Mouse (Mus musculus): ENCODE results near the gene Tyw1. TPM values are rescaled to one million over a fixed set of nuclear protein-coding genes. Genes with fewer than 3 reads are reported as not detected.

The Tyw1 gene
- total RNA-seq, 2 experiments from 2014 or later: 15.2 to 18.2 TPM

Other genes with a start within 250 kb of the Tyw1 start
- 10 to 100 TPM; 18.0 to 18.8 TPM for gene Asl, start 226.4 kb upstream of the Tyw1 start, total RNA-seq (2021)
- 10 to 100 TPM; 37.0 to 38.2 TPM for gene Crcp, start 226.3 kb upstream of the Tyw1 start, total RNA-seq (2021)
- 10 to 100 TPM; 50.2 to 50.6 TPM for gene Tpst1, start 182.3 kb upstream of the Tyw1 start, total RNA-seq (2021)
- gene Kctd7, start 110.8 kb upstream of the Tyw1 start, total RNA-seq (2021): 10 to 100 TPM in 1 of 2 experiments, 1 to 10 TPM in 1; 9.8 to 13.0 TPM
- gene Rabgef1, start 83.8 kb upstream of the Tyw1 start, total RNA-seq (2021): 10 to 100 TPM; 51.3 to 53.3 TPM
- 10 to 100 TPM; 39.0 to 41.0 TPM for gene Tmem248, start 38.5 kb upstream of the Tyw1 start, total RNA-seq (2021)
- 10 to 100 TPM; 76.4 to 78.2 TPM for gene Sbds, start 89 bp upstream of the Tyw1 start, total RNA-seq (2021)
- gene Caln1, start 113.8 kb downstream of the Tyw1 start, total RNA-seq (2021): 100 to 1,000 TPM; 135 to 142 TPM
- gene A330070K13Rik, start 129.0 kb downstream of the Tyw1 start, total RNA-seq (2021): 1 to 10 TPM; 1.2 to 3.0 TPM